Mouse (Mus musculus): ENCODE data around the gene Dennd5a.

DNA sequence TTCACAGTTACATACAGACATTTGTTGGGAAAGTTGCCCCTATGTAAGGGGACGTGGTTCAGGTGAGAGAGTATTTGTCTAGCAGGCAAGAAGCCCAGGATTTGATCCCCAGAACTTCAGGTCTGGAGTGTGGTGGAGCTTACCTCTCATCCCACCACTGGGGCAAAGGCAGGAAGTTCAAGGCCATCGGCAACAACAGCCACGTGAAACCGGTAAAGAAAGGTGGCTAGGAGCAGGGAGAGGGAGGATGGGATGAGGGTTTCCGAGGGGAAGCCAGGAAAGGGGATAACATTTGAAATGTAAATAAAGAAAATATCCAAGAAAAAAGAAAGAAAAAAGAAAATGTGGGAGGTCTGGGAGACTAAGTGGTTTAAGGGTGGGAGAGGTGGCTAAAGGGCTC lies 87.1 kb downstream of the Dennd5a start:
- no peak for TF ChIP-seq POLR2A (IDR thresholded peaks at IDR 0.05; ENCODE audit: control insufficient read depth, low read depth, low read length)
- TF ChIP-seq CTCF (IDR thresholded peaks at IDR 0.05; ENCODE audit: control insufficient read depth, insufficient read depth, insufficient replicate concordance, low read depth, low read length): no peak
